Mouse (Mus musculus) liver, embryonic 14.5 days (tissue): ENCODE measurements around the gene Kcna2. TPM values are rescaled to one million over a fixed set of nuclear protein-coding genes. Genes with fewer than 3 reads are reported as not detected.

Source experiments
- ATAC-seq: fragments of 200-750 bp; cut with Nextera tagmentation; 2 replicates; pipeline ENCODE4 v1.8.0; 2017; ENCODE audit warnings: moderate number of reproducible peaks, mild to moderate bottlenecking, moderate library complexity; ENCODE audit not compliant: insufficient read depth
- DNase-seq, 3 experiments: peaks; one replicate each; pipeline ENCODE4 v3.0.0-alpha.2; 2012 to 2013; ENCODE audit warnings: low read depth in 3 of 3, low spot score in 3 of 3
- H3K27ac ChIP-seq: fragments of 300-500 bp; sonication (generic); 2 replicates; pipeline ENCODE4 v1.5.1; 2014; ENCODE audit warnings: moderate library complexity, mild to moderate bottlenecking, control low read depth, inconsistent platforms
- H3K27me3 ChIP-seq: fragments of 300-500 bp; sonication (generic); 2 replicates; pipeline ENCODE4 v1.6.1; 2014; ENCODE audit warnings: mild to moderate bottlenecking, low read length, moderate library complexity; ENCODE audit not compliant: control insufficient read depth, insufficient read depth
- H3K36me3 ChIP-seq: fragments of 300-500 bp; sonication (generic); replicated peaks from 2 replicates; pipeline ENCODE4 v1.6.1; 2014; ENCODE audit warnings: low read depth; ENCODE audit not compliant: control insufficient read depth, insufficient read depth
- H3K4me1 ChIP-seq, 2 experiments: fragments of 200-500 bp in 1 of 2; fragments of 300-500 bp in 1 of 2; sonication (generic) in 1 of 2; replicated peaks; 2 replicates each; pipeline ENCODE4 v1.6.1; 2012 to 2014; ENCODE audit warnings: antibody characterized with exemption in 1 of 2, inconsistent platforms in 1 of 2, low read length in 1 of 2; ENCODE audit not compliant: control insufficient read depth in 2 of 2, insufficient read depth in 2 of 2
- H3K4me2 ChIP-seq: fragments of 300-500 bp; sonication (generic); 2 replicates; pipeline ENCODE4 v1.6.1; 2014; ENCODE audit warnings: low read depth, mild to moderate bottlenecking, control low read depth, moderate library complexity
- H3K4me3 ChIP-seq, 2 experiments: fragments of 200-500 bp in 1 of 2; fragments of 300-500 bp in 1 of 2; sonication (generic) in 1 of 2; 2 replicates each; pipeline ENCODE4 v1.5.1; 2012 to 2014; ENCODE audit warnings: low read depth in 2 of 2, low read length in 2 of 2, mild to moderate bottlenecking in 2 of 2, control low read depth in 1 of 2, inconsistent platforms in 1 of 2, moderate library complexity in 1 of 2; ENCODE audit not compliant: insufficient read depth in 1 of 2
- H3K9ac ChIP-seq: fragments of 300-500 bp; sonication (generic); replicated peaks from 2 replicates; pipeline ENCODE4 v1.6.1; 2014; ENCODE audit warnings: mild to moderate bottlenecking, control low read depth, moderate library complexity
- H3K9me3 ChIP-seq: fragments of 300-500 bp; sonication (generic); 2 replicates; pipeline ENCODE4 v1.6.1; 2016; ENCODE audit warnings: low read length, mixed read lengths; ENCODE audit not compliant: control insufficient read depth
- CTCF ChIP-seq: IDR thresholded peaks from 2 replicates; pipeline ENCODE4 v1.5.1; 2016; ENCODE audit warnings: antibody characterized with exemption, low read depth, control low read depth
- EP300 ChIP-seq: IDR thresholded peaks from 2 replicates; pipeline ENCODE4 v1.6.1; 2016; ENCODE audit warnings: antibody characterized with exemption, low read depth
- WGBS: fragments of 180-500 bp; shearing (Covaris S2); extraction: QIAGEN DNeasy Blood & Tissue Kit; methylation state at CpG from one replicate; pipeline ENCODE4 v1.1.7; 2014; ENCODE audit not compliant: insufficient replicate concordance; 5-methylcytosine and 5-hydroxymethylcytosine counted together
- polyA plus RNA-seq, 2 experiments: library from polyadenylated mRNA; depleted of rRNA in 1 of 2; stranded (reverse) in 1 of 2; unstranded in 1 of 2; fragments of >200 nt; fragmentation: Nextera tagmentation in 1 of 2; extraction: Ambion mirVana in 1 of 2; gene quantifications; 2 replicates each; pipeline versions ENCODE4 v1.2.1 to v1.2.3; 2012 to 2014

Kcna2 gene
- polyA plus RNA-seq, 2 experiments, result 0.06 to 0.15 TPM

DNA sequence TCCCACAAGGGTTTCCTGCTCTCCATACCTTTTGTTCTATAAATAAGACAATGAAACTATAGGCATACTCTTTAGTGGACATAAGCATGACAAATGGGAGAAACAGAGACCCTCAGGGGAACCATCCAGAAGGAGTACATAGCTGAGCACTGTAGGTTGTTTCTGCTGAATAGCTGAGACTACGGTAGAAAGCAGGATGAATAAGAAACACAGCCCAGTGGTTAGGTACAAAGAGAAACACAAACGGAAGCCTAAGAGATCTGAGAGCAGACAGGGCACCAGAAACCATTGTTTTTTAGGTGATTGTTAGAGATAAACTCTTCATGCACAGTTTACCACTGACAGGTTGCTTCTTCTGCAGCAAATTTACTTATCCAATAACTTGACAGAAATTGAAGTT lies 1.1 kb upstream of the Kcna2 start:
- no peak overlapping the region for H3K4me3 ChIP-seq
- 40% methylated on average over 2 of the region's 2 CpGs for WGBS
- no peaks in the 10 kb centered on the region for H3K4me1 ChIP-seq
- H3K27me3 ChIP-seq, result peaks cover 39% of the 10 kb centered on the region
- H3K9ac ChIP-seq, result no peak overlapping the region
- no peak for TF ChIP-seq CTCF
- no peak for TF ChIP-seq EP300
- DNase-seq (no peak), ATAC-seq (no peak)
- H3K36me3 ChIP-seq, result no peaks in the 10 kb centered on the region
- H3K9me3 ChIP-seq, result no peaks in the 10 kb centered on the region
- no peak overlapping the region for H3K4me2 ChIP-seq
- no peak overlapping the region for H3K27ac ChIP-seq

DNA sequence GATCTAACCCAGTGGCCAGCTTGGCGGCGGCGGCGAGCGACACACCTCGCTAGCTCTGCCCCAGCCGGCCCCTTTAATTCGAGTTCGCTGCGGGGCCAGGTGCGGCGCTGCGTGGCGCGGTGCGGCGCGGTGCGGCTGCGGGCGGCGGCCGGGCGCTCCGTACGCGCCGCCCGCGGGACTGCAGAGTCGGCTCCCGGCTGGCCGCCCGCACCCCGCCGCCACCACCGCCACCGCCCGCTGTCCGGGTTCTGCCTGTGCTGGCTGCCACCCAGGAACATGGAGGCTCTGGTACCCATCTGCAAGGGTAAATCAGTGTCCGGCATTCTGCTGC lies 475 bp downstream of the Kcna2 start:
- H3K4me2 ChIP-seq, result no peak overlapping the region; the same call in 1 of the 2 replicates
- H3K9me3 ChIP-seq, result no peaks in the 10 kb centered on the region
- peaks cover 39% of the 10 kb centered on the region for H3K27me3 ChIP-seq
- H3K4me1 ChIP-seq, result no peaks in the 10 kb centered on the region
- no peak for DNase-seq
- no peaks in the 10 kb centered on the region for H3K36me3 ChIP-seq
- TF ChIP-seq EP300 (no peak), CTCF (no peak)
- no peak for ATAC-seq
- WGBS, result 3% methylated on average over 34 of the region's 41 CpGs
- H3K27ac ChIP-seq, result no peak overlapping the region
- no peak overlapping the region for H3K9ac ChIP-seq
- no peak overlapping the region for H3K4me3 ChIP-seq

DNA sequence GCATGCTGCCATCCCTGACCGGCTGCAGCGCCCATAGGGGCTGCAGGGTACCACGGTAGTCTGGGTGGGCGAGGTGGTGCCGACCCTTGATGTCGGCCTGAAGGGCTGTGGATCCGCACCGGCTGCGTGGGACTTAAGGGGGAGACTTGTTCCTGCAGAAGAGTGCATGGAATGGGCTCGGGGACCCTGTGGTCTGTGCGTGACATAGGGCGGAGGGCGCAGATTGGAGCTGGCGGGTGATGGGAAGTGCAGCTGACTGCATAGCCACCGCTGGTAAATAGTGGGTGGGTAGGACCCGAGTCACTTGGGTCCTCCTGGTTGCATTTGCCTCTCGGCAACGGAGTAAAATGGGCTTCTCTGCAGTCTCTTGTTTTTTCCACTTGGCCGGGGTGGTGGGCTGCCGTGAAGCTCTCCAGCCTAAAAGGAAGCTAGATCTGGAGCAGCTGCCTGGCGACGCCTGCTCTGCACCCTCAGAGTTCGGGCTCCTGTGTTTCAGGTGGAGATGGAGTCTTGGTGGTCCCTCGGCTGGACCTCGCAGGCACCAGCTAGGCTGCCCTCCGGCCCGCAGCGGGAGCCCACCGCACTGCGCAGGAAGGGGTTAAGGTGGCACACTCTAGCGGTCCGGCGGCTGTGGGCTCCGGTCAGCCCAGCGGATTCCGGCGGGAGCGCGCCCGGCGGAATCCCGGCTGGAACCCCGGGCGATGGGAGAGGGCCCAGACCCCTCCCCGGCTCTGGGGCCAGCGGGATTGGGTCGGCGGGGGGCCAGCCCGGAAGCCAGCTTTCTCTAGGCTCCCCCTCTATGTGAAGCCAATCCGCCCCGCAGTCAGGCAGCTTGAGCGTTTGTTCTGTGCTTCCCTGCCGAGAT lies 1.1 kb downstream of the Kcna2 start:
- no peaks in the 10 kb centered on the region for H3K36me3 ChIP-seq
- H3K9ac ChIP-seq, result no peak overlapping the region
- ATAC-seq (no peak), DNase-seq (no peak)
- TF ChIP-seq CTCF (no peak), EP300 (no peak)
- H3K27ac ChIP-seq, result no peak overlapping the region
- WGBS, result 2% methylated on average over 53 of the region's 53 CpGs
- no peak overlapping the region; the same call in 1 of the 2 replicates for H3K4me2 ChIP-seq
- H3K4me1 ChIP-seq, result no peaks in the 10 kb centered on the region
- H3K4me3 ChIP-seq, result no peak overlapping the region
- H3K9me3 ChIP-seq, result no peaks in the 10 kb centered on the region
- H3K27me3 ChIP-seq, result peaks cover 39% of the 10 kb centered on the region

DNA sequence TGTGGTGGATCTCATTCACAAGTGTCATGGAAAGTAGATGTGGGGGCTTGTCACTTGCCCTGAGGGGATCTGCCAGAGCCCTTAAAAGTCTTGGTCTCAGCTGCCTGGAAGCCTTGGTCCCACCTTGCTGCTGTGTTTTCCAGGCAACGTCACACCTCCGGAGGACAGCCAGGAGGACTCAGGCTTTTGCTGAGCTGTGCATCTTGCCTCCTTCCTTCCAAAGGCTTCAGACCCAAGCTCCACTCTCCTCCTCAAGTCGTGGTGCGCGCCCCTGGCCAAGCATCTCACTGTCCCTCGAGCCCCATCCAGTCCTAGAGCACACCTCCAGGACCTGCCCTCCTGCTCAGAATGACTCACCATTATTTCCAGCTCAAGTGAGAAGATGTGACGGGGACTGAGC lies 2.1 kb downstream of the Kcna2 start:
- no peak for TF ChIP-seq EP300
- TF ChIP-seq CTCF, result no peak
- 25% methylated on average over 7 of the region's 7 CpGs for WGBS
- Histone ChIP-seq H3K9ac (no peak overlapping the region), H3K9me3 (no peaks in the 10 kb centered on the region), H3K4me1 (no peaks in the 10 kb centered on the region), H3K27ac (no peak overlapping the region), H3K4me3 (no peak overlapping the region), H3K27me3 (peaks cover 39% of the 10 kb centered on the region), H3K36me3 (no peaks in the 10 kb centered on the region), H3K4me2 (no peak overlapping the region)
- DNase-seq (no peak), ATAC-seq (no peak)

DNA sequence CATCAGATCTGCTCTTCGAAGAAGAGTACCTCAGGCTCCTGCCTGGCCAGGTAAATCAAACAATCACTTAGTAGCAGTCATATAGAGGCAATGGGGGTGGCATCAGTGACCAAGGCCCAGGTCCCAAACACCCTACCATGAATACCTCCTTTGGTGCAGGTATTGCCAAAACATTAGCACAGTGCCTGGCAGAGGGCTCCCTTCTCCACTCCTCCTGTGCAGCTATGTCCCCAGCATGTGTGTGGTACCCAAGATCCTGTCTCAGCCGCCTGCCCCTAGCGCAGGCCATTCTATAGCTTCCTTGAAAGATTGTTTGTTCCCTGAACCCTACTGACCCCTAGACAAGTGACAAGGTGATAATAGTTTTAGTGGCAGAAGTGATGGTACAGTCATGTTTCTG lies 2.5 kb downstream of the Kcna2 start:
- Histone ChIP-seq H3K9ac (no peak overlapping the region), H3K36me3 (no peaks in the 10 kb centered on the region), H3K4me2 (no peak overlapping the region), H3K4me1 (no peaks in the 10 kb centered on the region), H3K9me3 (no peaks in the 10 kb centered on the region), H3K27ac (no peak overlapping the region), H3K27me3 (peaks cover 39% of the 10 kb centered on the region), H3K4me3 (no peak overlapping the region)
- TF ChIP-seq EP300 (no peak), CTCF (no peak)
- ATAC-seq (no peak), DNase-seq (no peak)
- WGBS, result 65% methylated on average over 3 of the region's 3 CpGs
